ENCODE assay signal across 32 mouse cellular contexts in the genomic region with DNA sequence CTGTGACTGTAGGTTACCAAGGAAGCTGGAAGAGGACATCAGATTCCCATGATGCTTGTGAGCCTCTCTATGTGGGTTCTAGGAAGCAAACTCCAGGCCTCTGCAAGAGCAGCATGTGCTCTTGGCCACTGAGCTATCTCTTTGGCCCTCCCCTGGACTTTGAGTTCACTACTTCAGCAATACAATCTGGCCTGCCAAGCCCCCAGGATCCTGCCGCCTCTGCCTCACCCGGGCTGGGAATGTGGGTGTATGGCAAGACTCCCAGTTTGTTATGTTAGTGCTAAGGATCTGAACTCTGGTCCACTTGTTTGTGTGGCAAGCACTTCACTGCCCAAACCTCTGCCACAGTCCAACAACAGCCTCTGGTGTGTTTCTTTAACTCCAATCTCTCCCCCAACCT.
A peak's percentile ranks its signal among the peaks of the same experiment; 100 is the strongest.
DNase-seq lines count a peak whose midpoint lies in the region; ATAC-seq and TF ChIP-seq lines count a peak whose summit lies in the region.
"Had no signal": no experiment of that assay in that cellular context is flagged by ENCODE, and none has a peak within 500 bp of the region (broad histone marks: within the 10 kb centered on the region; RNA-seq: fewer than 3 reads in every experiment).

No protein-coding gene starts in this region.

- no peak overlapping the region for H3K4me2 ChIP-seq in stomach, postnatal 0 days (replicated peaks; ENCODE audit: low read depth)
- H3K4me2 ChIP-seq in hindbrain, postnatal 0 days (ENCODE audit: low read depth, low read length) = no peak overlapping the region
- H3K4me2 ChIP-seq: embryonic facial prominence, embryonic 13.5 days; heart, embryonic 13.5 days; limb, embryonic 12.5 days; lung, embryonic 15.5 days; midbrain, embryonic 12.5 days; neural tube, embryonic 12.5 days had no signal

- peak; percentile 45; the same call in 1 of the 2 replicates for ATAC-seq in stomach, postnatal 0 days (ENCODE audit: low FRiP score, low TSS enrichment)
- no peak for ATAC-seq in hindbrain, postnatal 0 days
- ATAC-seq: forebrain, embryonic 16.5 days; hindbrain, embryonic 16.5 days had no signal

- no peaks in the 10 kb centered on the region for H3K36me3 ChIP-seq in liver, adult 2 months (ENCODE audit: control insufficient read depth, insufficient read depth, low read length)
- no peaks in the 10 kb centered on the region for H3K36me3 ChIP-seq in stomach, postnatal 0 days (ENCODE audit: control insufficient read depth, insufficient read depth, low read length)
- no peaks in the 10 kb centered on the region for H3K36me3 ChIP-seq in hindbrain, postnatal 0 days (ENCODE audit: insufficient read depth, low read length)
- H3K36me3 ChIP-seq: embryonic facial prominence, embryonic 13.5 days; heart, embryonic 13.5 days; hindbrain, embryonic 10.5 days; limb, embryonic 12.5 days; lung, embryonic 15.5 days; midbrain, embryonic 12.5 days; neural tube, embryonic 12.5 days had no signal

- no peak for TF ChIP-seq POLR2A in liver, adult 2 months (IDR thresholded peaks at IDR 0.05; ENCODE audit: extremely low read depth, insufficient read depth, low read length)

- H3K9ac ChIP-seq in liver, adult 2 months (ENCODE audit: low read depth, low read length) = no peak overlapping the region
- H3K9ac ChIP-seq in stomach, postnatal 0 days (ENCODE audit: low read length) = no peak overlapping the region
- no peak overlapping the region for H3K9ac ChIP-seq in hindbrain, postnatal 0 days (replicated peaks; ENCODE audit: low read length)
- H3K9ac ChIP-seq: embryonic facial prominence, embryonic 13.5 days; heart, embryonic 13.5 days; limb, embryonic 12.5 days; liver, embryonic 14.5 days; lung, embryonic 15.5 days; midbrain, embryonic 12.5 days; neural tube, embryonic 12.5 days had no signal

- no peak for TF ChIP-seq EP300 in stomach, postnatal 0 days (optimal IDR thresholded peaks at IDR 0.05)

- peaks cover 12% of the 10 kb centered on the region for H3K4me1 ChIP-seq in liver, adult 2 months (ENCODE audit: control insufficient read depth, insufficient read depth, low read length)
- H3K4me1 ChIP-seq in stomach, postnatal 0 days (replicated peaks; ENCODE audit: control insufficient read depth, insufficient read depth) = no peaks in the 10 kb centered on the region
- H3K4me1 ChIP-seq in hindbrain, postnatal 0 days (ENCODE audit: insufficient read depth, low read length) = no peaks in the 10 kb centered on the region; the same call in 1 of the 2 replicates
- H3K4me1 ChIP-seq: heart, embryonic 13.5 days; lung, embryonic 15.5 days; megakaryocyte, embryonic 14.5 days; midbrain, embryonic 12.5 days had no signal

- peak; percentile 42 for DNase-seq in adrenal gland, adult 2 months
- no peak for DNase-seq in adrenal gland, postnatal 25 days
- DNase-seq in liver, adult 2 months (ENCODE audit: extremely low read depth, low read depth, low spot score) = peak; percentile 96
- no peak for DNase-seq in liver
- DNase-seq in fat pad, adult 2 months (ENCODE audit: extremely low read depth, low read depth, low spot score) = peak; percentile 81
- peak; percentile 45 for DNase-seq in stomach, postnatal 0 days (ENCODE audit: low spot score)
- no peak for DNase-seq in hindbrain, postnatal 0 days (ENCODE audit: low spot score)
- DNase-seq: cerebellum, adult 11-12 months; cerebellum, adult 9-11 months; gastrocnemius, adult 2 months; gastrocnemius, postnatal 36 days; heart, postnatal 10 days; kidney, adult 11 months; kidney, postnatal 36 days; lung, postnatal 4 days; retina, postnatal 1 day; right cerebral cortex, postnatal 14 days; thymus, postnatal 14 days had no signal

- H3K27me3 ChIP-seq in liver, adult 2 months (ENCODE audit: control insufficient read depth, insufficient read depth, low read length) = no peaks in the 10 kb centered on the region
- H3K27me3 ChIP-seq in stomach, postnatal 0 days (ENCODE audit: control insufficient read depth, insufficient read depth, low read length) = no peaks in the 10 kb centered on the region
- no peaks in the 10 kb centered on the region for H3K27me3 ChIP-seq in hindbrain, postnatal 0 days (ENCODE audit: insufficient read depth, low read length)
- H3K27me3 ChIP-seq: embryonic facial prominence, embryonic 13.5 days; limb, embryonic 12.5 days; lung, embryonic 15.5 days; midbrain, embryonic 12.5 days; neural tube, embryonic 12.5 days had no signal

- no peak overlapping the region for H3K4me3 ChIP-seq in liver, adult 2 months (ENCODE audit: insufficient read depth, low read depth, low read length)
- H3K4me3 ChIP-seq in stomach, postnatal 0 days (ENCODE audit: low read depth, low read length) = no peak overlapping the region
- no peak overlapping the region for H3K4me3 ChIP-seq in hindbrain, postnatal 0 days (ENCODE audit: low read length)
- H3K4me3 ChIP-seq: embryonic facial prominence, embryonic 13.5 days; gastrocnemius, adult 2 months; heart, embryonic 13.5 days; hindbrain, embryonic 10.5 days; layer of hippocampus, adult 2 months; left cerebral cortex, adult 2 months; limb, embryonic 12.5 days; lung, embryonic 15.5 days; megakaryocyte, embryonic 14.5 days; midbrain, embryonic 12.5 days; myocyte; neural tube, embryonic 12.5 days had no signal

- TF ChIP-seq CTCF in liver, adult 2 months (IDR thresholded peaks at IDR 0.05; ENCODE audit: low read depth, low read length) = no peak
- TF ChIP-seq CTCF in stomach, postnatal 0 days (IDR thresholded peaks at IDR 0.05; ENCODE audit: low read depth) = no peak
- no peak for TF ChIP-seq CTCF in hindbrain, postnatal 0 days (IDR thresholded peaks at IDR 0.05; ENCODE audit: low read depth)

- H3K9me3 ChIP-seq in stomach, postnatal 0 days (ENCODE audit: control insufficient read depth, low read length) = no peaks in the 10 kb centered on the region
- H3K9me3 ChIP-seq in hindbrain, postnatal 0 days (ENCODE audit: low read length) = no peaks in the 10 kb centered on the region
- H3K9me3 ChIP-seq: embryonic facial prominence, embryonic 13.5 days; heart, embryonic 13.5 days; hindbrain, embryonic 10.5 days; limb, embryonic 12.5 days; lung, embryonic 15.5 days; midbrain, embryonic 12.5 days; neural tube, embryonic 12.5 days had no signal

- H3K27ac ChIP-seq in liver, adult 2 months (replicated peaks; ENCODE audit: insufficient read depth, low read depth, low read length) = no peak overlapping the region
- H3K27ac ChIP-seq in stomach, postnatal 0 days (replicated peaks) = no peak overlapping the region
- no peak overlapping the region for H3K27ac ChIP-seq in hindbrain, postnatal 0 days
- H3K27ac ChIP-seq: embryonic facial prominence, embryonic 13.5 days; gastrocnemius, adult 2 months; heart, embryonic 13.5 days; hindbrain, embryonic 10.5 days; layer of hippocampus, adult 2 months; left cerebral cortex, adult 2 months; limb, embryonic 12.5 days; liver, embryonic 14.5 days; lung, embryonic 15.5 days; midbrain, embryonic 12.5 days; neural tube, embryonic 12.5 days had no signal

- H3K79me2 ChIP-seq in liver, adult 2 months (ENCODE audit: control insufficient read depth, insufficient read depth, low read length) = no peaks in the 10 kb centered on the region

- WGBS in liver, adult 2 months = 15% methylated on average over 2 of the region's 2 CpGs
- WGBS in stomach, postnatal 0 days = 62% methylated on average over 2 of the region's 2 CpGs
- WGBS in hindbrain, postnatal 0 days = 73% methylated on average over 2 of the region's 2 CpGs

Comparison
In these comparisons a context has a peak if more than half of its experiments do, and no peak if none do; other contexts are left out.
1. DNase-seq: peak in adrenal gland, adult 2 months (single experiment), liver, adult 2 months (single experiment), fat pad, adult 2 months (single experiment) and stomach, postnatal 0 days (single experiment); none in adrenal gland, postnatal 25 days (single experiment), liver (single experiment) and hindbrain, postnatal 0 days (single experiment).